23 mouse cellular contexts compared by ENCODE assay signal in the genomic region with DNA sequence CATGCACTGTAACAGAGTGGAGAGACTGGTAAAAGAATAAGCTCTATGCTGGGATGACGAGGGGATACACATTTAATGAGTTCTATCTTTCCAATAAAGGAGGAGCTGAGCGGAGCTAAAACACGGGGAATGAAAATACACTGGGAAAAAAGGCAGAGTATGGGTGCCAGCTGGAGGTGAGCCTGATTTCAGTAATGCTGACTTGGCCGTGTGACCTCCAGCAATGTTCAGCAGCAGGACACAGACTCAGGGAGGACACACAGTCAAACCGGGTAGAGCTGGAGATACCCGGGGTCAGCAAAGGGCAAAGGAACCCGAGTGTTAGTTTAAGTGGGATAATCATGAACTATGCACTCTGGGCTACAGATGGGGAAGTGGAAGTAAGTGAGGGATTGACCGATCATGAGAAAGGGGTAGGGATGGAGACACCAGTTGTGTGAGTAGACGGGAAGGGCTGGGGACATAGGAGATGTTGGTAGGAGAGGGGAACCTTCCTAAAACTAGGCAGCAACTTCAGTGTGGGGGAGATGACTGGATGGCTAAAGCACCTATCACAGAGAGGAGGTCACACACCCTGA. TPM values are rescaled to one million over a fixed set of nuclear protein-coding genes. Genes with fewer than 3 reads are reported as not detected.
DNase-seq lines count a peak whose midpoint lies in the region; ATAC-seq and TF ChIP-seq lines count a peak whose summit lies in the region.
"Had no signal": no experiment of that assay in that cellular context is flagged by ENCODE, and none has a peak within 500 bp of the region (broad histone marks: within the 10 kb centered on the region; RNA-seq: fewer than 3 reads in every experiment).

No protein-coding gene starts in this region.

- no peak for ATAC-seq in kidney, embryonic 14.5 days (ENCODE audit: low FRiP score, low TSS enrichment)
- no peak for ATAC-seq in forebrain, postnatal 0 days
- no peak for ATAC-seq in monocyte, adult 5-6 weeks (replicated peaks; ENCODE audit: insufficient number of reproducible peaks, low FRiP score, low TSS enrichment, poor library complexity, severe bottlenecking)

- H3K36me3 ChIP-seq in kidney, adult 2 months (ENCODE audit: control insufficient read depth, insufficient read depth, low read length): no peaks in the 10 kb centered on the region
- H3K36me3 ChIP-seq in kidney, embryonic 14.5 days (ENCODE audit: control insufficient read depth, insufficient read depth, low read length): peaks cover 10% of the 10 kb centered on the region; the same call in 1 of the 2 replicates
- peaks cover 38% of the 10 kb centered on the region for H3K36me3 ChIP-seq in forebrain, postnatal 0 days (ENCODE audit: insufficient read depth)

- DNase-seq in kidney, adult 2 months: peak; percentile 69
- peak; percentile 35 for DNase-seq in adipocyte (ENCODE audit: low spot score)
- peak; percentile 8 to 27 for DNase-seq in adrenal gland, postnatal 36 days
- DNase-seq in heart, postnatal 10 days: peak; percentile 41 to 43
- no peak for DNase-seq in forebrain, postnatal 0 days
- no peak for DNase-seq in natural killer cell, adult 2 months (ENCODE audit: low spot score in 2 of 2)
- DNase-seq: layer of hippocampus, adult 9-11 months; liver; lung, postnatal 4 days; midbrain, embryonic 14.5 days; right cerebral cortex, adult 18-20 months; thymus, postnatal 4 days had no signal

- H3K4me3 ChIP-seq in kidney, adult 2 months (ENCODE audit: insufficient read depth, low read depth, low read length): no peak overlapping the region
- no peak overlapping the region for H3K4me3 ChIP-seq in kidney, embryonic 14.5 days (ENCODE audit: low read length)
- no peak overlapping the region for H3K4me3 ChIP-seq in forebrain, postnatal 0 days (ENCODE audit: low read depth, low read length)
- H3K4me3 ChIP-seq: embryonic facial prominence, embryonic 13.5 days; forebrain, embryonic 10.5 days; neural tube, embryonic 13.5 days had no signal

- no peak overlapping the region for H3K4me2 ChIP-seq in kidney, embryonic 14.5 days (replicated peaks; ENCODE audit: low read depth, low read length)
- H3K4me2 ChIP-seq in forebrain, postnatal 0 days (ENCODE audit: low read depth): no peak overlapping the region
- H3K4me2 ChIP-seq: embryonic facial prominence, embryonic 13.5 days; neural tube, embryonic 13.5 days had no signal

- H3K9ac ChIP-seq in kidney, embryonic 14.5 days (ENCODE audit: low read depth, low read length): no peak overlapping the region
- H3K9ac ChIP-seq in forebrain, postnatal 0 days: no peak overlapping the region
- H3K9ac ChIP-seq: embryonic facial prominence, embryonic 13.5 days; neural tube, embryonic 13.5 days had no signal

- no peak overlapping the region for H3K27ac ChIP-seq in kidney, adult 2 months (ENCODE audit: insufficient read depth, low read depth, low read length)
- no peak overlapping the region for H3K27ac ChIP-seq in kidney, embryonic 14.5 days (ENCODE audit: low read depth, low read length)
- H3K27ac ChIP-seq in forebrain, postnatal 0 days (ENCODE audit: low read depth, low read length): no peak overlapping the region
- H3K27ac ChIP-seq: embryonic facial prominence, embryonic 13.5 days; forebrain, embryonic 10.5 days; neural tube, embryonic 13.5 days; stomach, postnatal 0 days had no signal

- intact Hi-C loops in heart, postnatal 10 days (cut with DNase I): no loop called here

- no peak for TF ChIP-seq POLR2A in kidney, adult 2 months (IDR thresholded peaks at IDR 0.05; ENCODE audit: low read depth, low read length)

- TF ChIP-seq CTCF in kidney, adult 2 months (conservative IDR thresholded peaks at IDR 0.05; ENCODE audit: insufficient read depth, insufficient read length, low read depth, low read length): no peak
- TF ChIP-seq CTCF in forebrain, postnatal 0 days (IDR thresholded peaks at IDR 0.05; ENCODE audit: low read depth): no peak

- no peaks in the 10 kb centered on the region for H3K9me3 ChIP-seq in kidney, embryonic 14.5 days (ENCODE audit: control insufficient read depth, low read length)
- H3K9me3 ChIP-seq in forebrain, postnatal 0 days (ENCODE audit: low read length): no peaks in the 10 kb centered on the region
- H3K9me3 ChIP-seq: embryonic facial prominence, embryonic 13.5 days; forebrain, embryonic 10.5 days; neural tube, embryonic 13.5 days had no signal

- H3K27me3 ChIP-seq in kidney, adult 2 months (replicated peaks; ENCODE audit: control insufficient read depth, insufficient read depth, low read length): no peaks in the 10 kb centered on the region
- no peaks in the 10 kb centered on the region for H3K27me3 ChIP-seq in kidney, embryonic 14.5 days (ENCODE audit: control insufficient read depth, insufficient read depth, low read length)
- no peaks in the 10 kb centered on the region for H3K27me3 ChIP-seq in forebrain, postnatal 0 days (ENCODE audit: insufficient read depth, low read length)
- H3K27me3 ChIP-seq: CH12.LX; embryonic facial prominence, embryonic 13.5 days; neural tube, embryonic 13.5 days had no signal

- 54% methylated on average over 9 of the region's 9 CpGs for WGBS in kidney, adult 2 months
- 88% methylated on average over 9 of the region's 9 CpGs for WGBS in kidney, embryonic 14.5 days
- 83% methylated on average over 9 of the region's 9 CpGs for WGBS in forebrain, postnatal 0 days

- H3K4me1 ChIP-seq in kidney, adult 2 months (ENCODE audit: control insufficient read depth, insufficient read depth, low read length): peaks cover 7% of the 10 kb centered on the region; the same call in 1 of the 2 replicates
- H3K4me1 ChIP-seq in kidney, embryonic 14.5 days (ENCODE audit: control insufficient read depth, insufficient read depth, low read length): no peaks in the 10 kb centered on the region
- H3K4me1 ChIP-seq in forebrain, postnatal 0 days (ENCODE audit: insufficient read depth): no peaks in the 10 kb centered on the region
- H3K4me1 ChIP-seq: embryonic facial prominence, embryonic 13.5 days had no signal

RNA-seq across cellular contexts. Expression of gene Fam102b, which starts 37.3 kb away (rescaled TPM):
- 6.1 and 7.8 TPM in 2 replicates for polyA plus RNA-seq in kidney, adult 2 months (2012; rRNA removed)
- 6.1 and 6.3 TPM in 2 replicates for polyA plus RNA-seq in kidney, embryonic 14.5 days (2014; fragmentation: Nextera tagmentation; extraction: Ambion mirVana)
- total RNA-seq in adrenal gland, postnatal 36 days (2021): 1 to 10 TPM; 9.3 to 9.7 TPM
- total RNA-seq in heart, postnatal 10 days (2021): 10 to 100 TPM; 21.9 to 23.1 TPM
- total RNA-seq in forebrain, postnatal 0 days (2014; rRNA removed): 99.9 and 101 TPM in 2 replicates
- polyA plus RNA-seq in forebrain, postnatal 0 days (2015; fragmentation: Nextera tagmentation; extraction: Ambion mirVana): 19.8 and 26.8 TPM in 2 replicates
- 17.6 to 26.8 TPM (median 25.0 TPM) in 3 replicates for total RNA-seq in monocyte, adult 5-6 weeks (2017)

RNA-seq across cellular contexts. Expression of gene Gm9857, which starts 49.8 kb away (rescaled TPM):
- 0.31 and 0.38 TPM in 2 replicates for polyA plus RNA-seq in kidney, adult 2 months (2012; rRNA removed)
- polyA plus RNA-seq in kidney, embryonic 14.5 days (2014; fragmentation: Nextera tagmentation; extraction: Ambion mirVana): not detected in 2 replicates
- total RNA-seq in adrenal gland, postnatal 36 days (2021): not detected
- total RNA-seq in heart, postnatal 10 days (2021): not detected
- not detected in 2 replicates for total RNA-seq in forebrain, postnatal 0 days (2014; rRNA removed)
- polyA plus RNA-seq in forebrain, postnatal 0 days (2015; fragmentation: Nextera tagmentation; extraction: Ambion mirVana): 0.52 TPM in 1 of 2 replicates, not detected in the other
- not detected in 3 replicates for total RNA-seq in monocyte, adult 5-6 weeks (2017)
- total RNA-seq: CH12.LX; hematopoietic stem cell, adult 5-6 weeks; left cerebral cortex, postnatal 14 days had no signal
- polyA plus RNA-seq: embryonic facial prominence, embryonic 13.5 days; forebrain, embryonic 10.5 days; intestine, embryonic 14.5 days; midbrain, embryonic 14.5 days; neural tube, embryonic 13.5 days; spleen, adult 2 months; stomach, postnatal 0 days had no signal

RNA-seq across cellular contexts. Expression of gene Henmt1, which starts 50.4 kb away (rescaled TPM):
- 0.06 TPM in 1 of 2 replicates, not detected in the other for polyA plus RNA-seq in kidney, adult 2 months (2012; rRNA removed)
- 0.43 and 0.51 TPM in 2 replicates for polyA plus RNA-seq in kidney, embryonic 14.5 days (2014; fragmentation: Nextera tagmentation; extraction: Ambion mirVana)
- not detected for total RNA-seq in adrenal gland, postnatal 36 days (2021)
- not detected for total RNA-seq in heart, postnatal 10 days (2021)
- 0.24 and 9.9 TPM in 2 replicates for total RNA-seq in forebrain, postnatal 0 days (2014; rRNA removed)
- 2.2 and 2.4 TPM in 2 replicates for polyA plus RNA-seq in forebrain, postnatal 0 days (2015; fragmentation: Nextera tagmentation; extraction: Ambion mirVana)
- not detected in 3 replicates for total RNA-seq in monocyte, adult 5-6 weeks (2017)
- total RNA-seq: CH12.LX had no signal

Comparison
In these comparisons a context has a peak if more than half of its experiments do, and no peak if none do; other contexts are left out.
1. DNase-seq: peak in kidney, adult 2 months (single experiment), adipocyte (single experiment), adrenal gland, postnatal 36 days (2 of 2) and heart, postnatal 10 days (2 of 2); none in forebrain, postnatal 0 days (single experiment) and natural killer cell, adult 2 months (0 of 2).